Mouse (Mus musculus): ENCODE measurements around the gene Cdh9. TPM values are rescaled to one million over a fixed set of nuclear protein-coding genes. Genes with fewer than 3 reads are reported as not detected.

Gene Cdh9
- polyA plus RNA-seq (2012; rRNA removed) = not detected in 2 replicates

GRCm38 (mm10) chr15:16728470-16729011, at the start of gene Cdh9:
TSS of gene Cdh9 (plus strand) at chr15:16728756.

